Mouse (Mus musculus): Measurements from ENCODE around the gene Id2.

The Id2 gene

DNA sequence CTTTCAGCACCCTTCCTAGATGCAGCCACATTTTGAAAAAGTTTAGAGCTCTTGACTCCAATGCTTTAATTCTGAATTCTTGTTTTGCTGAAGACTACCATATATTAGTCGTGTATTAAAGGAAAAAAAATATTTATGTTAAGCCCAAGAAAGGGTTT lies at the start of gene Id2:
TSS of gene Id2 (minus strand) at position 89 of the 158 bp plus-strand sequence.
- CTCF ChIA-PET, result interaction anchor here (1.3 kb wide), 1 partner anchor 318 kb away, joined by 4 read pairs; no protein-coding TSS in a partner anchor

DNA sequence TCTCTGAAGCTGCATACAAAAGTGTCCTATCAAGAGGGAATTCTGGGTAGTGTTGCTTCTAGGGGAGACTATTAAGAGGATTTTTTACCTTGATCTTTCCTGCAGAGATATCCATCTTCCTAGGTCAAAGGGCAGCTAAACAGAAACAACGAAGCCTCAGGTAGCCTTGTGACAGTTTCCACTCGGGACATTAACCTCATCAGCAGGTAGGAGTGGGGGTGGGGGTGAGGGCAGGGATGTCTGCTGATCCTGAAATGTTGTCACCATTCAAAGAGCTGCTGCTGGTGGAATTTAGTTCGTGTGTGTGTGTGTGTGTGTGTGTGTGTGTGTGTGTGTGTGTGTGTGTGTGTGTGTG lies 48.4 kb upstream of the Id2 start:
- CTCF ChIA-PET, result no interaction called here

DNA sequence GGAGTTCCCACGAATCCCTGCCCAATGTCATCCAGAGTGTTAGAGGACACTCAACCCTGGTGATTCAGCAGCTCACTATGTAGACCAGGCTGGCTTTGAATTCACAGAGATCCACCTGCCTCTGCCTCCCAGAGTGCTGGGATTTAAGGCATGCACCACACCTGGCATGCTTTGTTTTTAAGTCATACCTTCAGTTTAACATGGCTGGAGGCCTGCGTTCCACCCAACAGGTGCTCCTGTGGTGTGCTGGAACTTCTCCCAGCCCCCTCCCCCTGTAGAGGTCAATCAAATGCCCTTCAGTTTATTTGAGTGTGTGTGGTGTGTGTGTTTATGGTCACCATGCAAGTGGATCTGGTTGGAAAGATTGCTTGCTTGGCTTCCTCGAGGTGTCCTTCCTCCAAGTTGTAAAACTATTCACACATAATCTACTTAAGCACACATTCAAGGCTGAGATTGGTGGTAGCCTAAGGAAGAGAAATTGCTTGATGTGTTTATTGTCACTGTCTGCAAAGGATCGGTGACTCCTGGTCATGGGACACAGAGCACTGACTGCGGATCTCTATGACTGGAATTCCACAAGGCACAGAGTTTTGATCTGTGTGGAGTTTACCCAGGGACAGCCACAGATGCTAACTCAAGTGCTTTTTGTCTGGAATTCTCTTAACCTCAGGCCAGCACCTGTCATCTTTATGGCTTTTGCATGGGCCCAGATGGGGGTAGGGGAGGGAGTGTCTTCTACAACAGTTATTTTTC lies 47.8 kb upstream of the Id2 start:
- CTCF ChIA-PET, result no interaction called here

DNA sequence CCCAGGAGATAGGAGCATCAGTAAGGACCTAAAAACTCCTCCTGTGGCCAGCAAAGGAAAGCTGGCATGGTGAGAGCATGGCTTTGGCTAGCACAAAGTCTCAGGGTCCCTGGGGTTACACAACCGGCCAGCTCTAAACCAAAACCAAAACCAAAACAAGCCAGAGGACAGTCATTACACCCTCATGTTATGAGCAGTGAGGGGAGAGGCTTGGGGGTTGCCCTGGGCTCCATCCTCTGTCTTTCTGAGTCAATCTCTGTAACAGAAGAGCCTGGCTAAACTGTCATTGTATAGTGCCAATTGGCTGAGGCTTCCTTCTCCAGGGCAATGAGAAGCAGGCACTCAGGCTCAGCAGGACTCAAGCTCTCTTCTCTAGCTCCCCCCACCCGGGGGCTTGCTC lies 46.6 kb upstream of the Id2 start:
- CTCF ChIA-PET, result no interaction called here

DNA sequence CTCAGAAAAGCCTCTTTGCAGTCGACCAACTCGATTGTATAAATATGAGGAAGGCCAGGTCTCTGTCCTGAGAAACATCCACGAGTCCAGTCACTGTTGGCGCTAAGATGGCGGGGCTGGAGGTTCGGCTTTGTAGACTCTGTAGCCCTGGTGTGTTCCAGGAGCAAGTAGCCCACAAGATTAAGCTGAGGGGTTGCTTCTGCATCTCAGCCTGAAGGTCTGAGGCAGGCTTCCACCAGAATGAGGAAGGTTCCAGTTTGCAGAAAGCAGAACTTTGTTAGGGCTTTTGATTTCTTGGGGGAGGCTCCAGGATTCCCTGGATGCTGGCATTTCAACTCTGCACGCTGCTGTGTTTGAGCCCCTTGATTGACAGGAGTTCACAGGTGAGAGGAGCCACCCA lies 45.3 kb upstream of the Id2 start:
- CTCF ChIA-PET, result no interaction called here

DNA sequence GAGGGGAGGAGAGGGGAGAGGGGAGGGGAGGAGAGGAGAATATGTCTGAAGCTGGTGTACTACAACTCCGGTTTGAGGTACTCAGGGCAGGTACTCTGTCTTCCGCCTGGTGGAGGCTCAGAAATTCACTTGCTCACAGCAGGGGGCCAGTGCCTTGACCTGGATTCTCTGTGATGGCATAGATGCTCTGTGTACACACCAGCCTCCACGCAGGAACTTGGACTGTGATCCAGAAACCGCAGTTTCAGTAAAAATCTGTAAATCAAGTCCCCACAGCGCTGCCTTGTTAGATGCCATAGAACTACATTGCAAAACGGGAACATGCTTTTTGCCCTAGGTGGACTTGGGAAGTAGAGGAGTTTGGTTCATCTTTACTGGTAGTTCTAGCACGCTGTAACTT lies 44.4 kb upstream of the Id2 start:
- CTCF ChIA-PET, result interaction anchor here (0.5 kb wide), 1 partner anchor 47 kb away, joined by 3 read pairs; no protein-coding TSS in a partner anchor

DNA sequence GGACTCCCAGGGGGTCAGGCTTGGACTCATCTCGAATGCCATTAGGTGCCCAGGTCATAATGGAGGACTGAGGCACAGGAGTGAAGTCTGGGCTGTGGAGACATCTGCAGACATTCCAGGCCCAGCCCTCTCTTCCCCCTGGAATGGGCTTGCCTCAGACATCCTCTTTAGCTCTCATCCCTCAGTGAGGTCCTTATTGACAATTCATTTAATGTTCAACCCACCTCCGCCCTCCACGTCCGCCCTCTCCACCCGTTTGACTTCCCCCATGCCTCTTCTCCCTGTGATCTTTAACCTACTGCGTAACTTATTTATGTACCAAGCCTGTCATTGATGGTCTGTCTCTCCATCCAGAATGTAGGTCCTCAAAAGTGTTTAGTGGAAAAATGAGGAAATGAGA lies 43.2 kb upstream of the Id2 start:
- CTCF ChIA-PET, result no interaction called here

DNA sequence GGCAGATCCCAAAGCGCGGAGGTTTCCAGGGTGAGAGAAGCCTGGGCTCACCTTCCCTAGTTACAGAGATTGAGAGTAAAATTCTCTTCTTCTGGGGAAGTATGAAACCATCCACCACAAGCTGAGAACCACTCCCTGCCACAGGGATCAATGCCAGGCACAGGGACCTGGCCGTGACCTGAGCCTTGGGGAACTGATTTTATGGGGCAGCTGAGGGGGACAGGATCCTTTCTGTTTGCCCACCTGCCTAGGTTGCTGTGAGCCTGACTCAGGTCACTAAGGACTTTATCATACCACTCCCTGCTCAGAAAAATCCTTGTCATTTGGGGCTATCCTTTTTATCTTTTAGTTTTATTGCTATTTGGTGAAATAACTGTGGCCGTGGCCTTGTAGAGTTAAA lies 41.7 kb upstream of the Id2 start:
- CTCF ChIA-PET, result no interaction called here

DNA sequence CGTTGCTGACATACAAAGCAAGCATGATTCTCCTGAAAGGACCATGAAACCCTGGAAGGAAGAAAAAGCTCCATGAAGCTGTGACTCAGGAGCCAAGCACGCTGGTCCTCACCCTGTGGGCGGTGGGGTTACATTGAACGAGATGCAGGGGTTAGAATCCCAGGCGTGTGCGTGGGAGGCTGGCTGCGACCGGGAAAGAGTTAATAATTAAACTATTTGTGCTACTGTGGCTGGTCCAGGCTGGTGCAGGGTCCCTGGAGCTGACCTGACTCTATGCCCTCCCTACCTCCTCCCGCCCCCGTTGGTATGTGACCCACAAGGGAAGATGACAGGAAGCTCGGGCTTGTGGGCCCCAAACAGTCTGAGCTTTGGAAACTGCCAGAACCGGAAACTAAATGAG lies 35.1 kb upstream of the Id2 start:
- CTCF ChIA-PET, result no interaction called here

DNA sequence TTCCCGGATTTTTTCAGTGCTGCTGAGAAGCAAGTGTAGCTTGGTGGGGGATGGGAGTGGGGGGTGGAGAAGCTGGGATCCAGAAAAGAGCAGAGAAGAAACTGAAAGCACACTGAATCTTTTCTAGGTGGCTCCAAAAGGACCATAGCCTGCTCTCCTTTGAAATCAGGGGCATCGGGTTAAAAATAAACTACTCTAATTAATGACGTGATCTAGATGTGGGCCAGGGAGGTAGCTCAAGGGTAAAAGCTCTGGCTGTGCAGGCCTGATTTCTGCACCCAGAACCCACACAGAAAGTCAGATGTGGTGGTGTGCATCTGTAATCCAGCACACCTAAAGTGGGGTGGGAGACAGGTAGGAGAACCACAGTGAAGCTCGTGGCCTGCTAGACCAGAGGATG lies 30.7 kb upstream of the Id2 start:
- CTCF ChIA-PET, result no interaction called here

DNA sequence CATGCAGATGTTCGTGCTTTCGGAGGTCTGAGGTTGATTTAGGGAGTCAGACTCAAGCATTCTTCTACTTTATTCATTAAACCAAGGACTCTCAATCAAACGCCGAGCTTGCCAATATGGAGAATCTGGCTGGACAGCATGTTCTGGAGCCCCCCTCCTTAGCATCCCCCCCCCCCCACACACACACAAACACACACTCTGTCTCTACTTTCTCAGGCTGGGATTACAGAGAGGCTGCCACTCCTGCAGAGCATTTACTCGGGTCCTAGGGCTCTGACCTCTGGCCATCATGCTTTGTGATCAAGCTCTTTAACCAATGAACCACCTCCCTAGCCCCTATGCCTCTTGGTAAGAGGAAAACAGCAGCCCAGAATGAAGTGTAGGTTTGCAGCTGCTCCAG lies 29.3 kb upstream of the Id2 start:
- CTCF ChIA-PET, result no interaction called here

DNA sequence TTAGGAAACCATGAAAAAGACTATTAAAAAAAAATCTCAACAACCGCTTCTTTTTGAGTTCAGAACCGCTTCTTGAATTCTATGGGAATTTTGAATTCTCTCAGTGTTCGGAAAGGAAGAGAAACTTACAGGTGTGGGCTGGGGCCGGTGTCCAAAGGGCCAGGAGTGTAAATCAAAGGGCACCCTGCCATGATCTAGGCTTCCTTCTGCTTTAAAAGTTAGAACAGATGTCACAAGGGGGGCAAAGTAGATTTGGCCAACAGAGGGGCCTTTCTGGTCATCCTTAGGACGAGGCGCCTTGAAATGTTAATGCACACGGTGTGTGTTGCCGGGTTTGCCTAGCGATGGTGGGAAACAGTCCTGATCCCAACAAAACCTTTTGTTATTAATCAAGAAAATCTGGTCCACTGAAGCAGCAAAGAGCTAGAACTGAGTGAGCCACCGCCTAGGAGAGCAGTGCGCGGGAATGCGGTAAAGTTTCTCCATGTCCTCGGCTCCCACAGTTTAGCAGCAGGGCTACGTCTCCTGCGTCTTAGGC lies 28.4 kb upstream of the Id2 start:
- CTCF ChIA-PET, result no interaction called here

DNA sequence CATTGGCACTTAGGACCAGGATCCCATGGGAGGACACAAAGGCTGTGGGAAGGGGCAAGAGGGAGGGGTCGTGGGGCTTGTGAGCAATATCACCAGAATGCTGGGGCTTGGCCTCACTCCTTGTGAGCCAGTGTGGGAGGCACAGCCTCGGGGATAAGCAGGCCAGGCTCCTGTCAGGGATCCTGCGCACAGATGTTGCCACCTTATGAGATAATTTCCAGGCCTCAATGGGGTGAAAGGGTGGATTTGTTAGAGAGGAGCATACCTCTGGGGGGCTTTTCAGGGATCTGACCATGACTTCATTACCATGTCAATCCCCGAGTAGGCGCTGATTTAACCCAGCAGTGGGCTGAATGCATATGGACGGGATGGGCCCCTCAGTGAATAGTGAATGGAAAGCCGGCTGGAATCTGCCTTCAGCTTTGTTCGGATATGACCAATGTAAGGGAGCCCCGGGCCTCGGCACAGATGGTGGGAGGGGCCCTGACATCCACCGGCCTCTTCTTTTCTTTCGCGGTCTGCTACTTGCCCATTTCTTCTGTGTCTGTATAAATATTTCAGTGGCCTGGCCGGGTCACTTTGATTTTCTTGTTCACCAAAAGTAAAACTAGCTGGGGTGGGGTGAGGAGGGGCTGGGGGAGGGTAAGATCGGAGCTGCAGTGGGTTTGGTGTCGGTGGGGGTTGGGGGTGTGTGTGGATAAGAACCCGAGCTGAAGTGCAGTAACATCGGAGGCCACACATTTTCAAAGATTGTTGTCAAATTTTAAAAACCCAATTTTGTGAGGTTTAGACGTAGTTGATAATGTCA lies 27.7 kb upstream of the Id2 start:
- CTCF ChIA-PET, result no interaction called here

DNA sequence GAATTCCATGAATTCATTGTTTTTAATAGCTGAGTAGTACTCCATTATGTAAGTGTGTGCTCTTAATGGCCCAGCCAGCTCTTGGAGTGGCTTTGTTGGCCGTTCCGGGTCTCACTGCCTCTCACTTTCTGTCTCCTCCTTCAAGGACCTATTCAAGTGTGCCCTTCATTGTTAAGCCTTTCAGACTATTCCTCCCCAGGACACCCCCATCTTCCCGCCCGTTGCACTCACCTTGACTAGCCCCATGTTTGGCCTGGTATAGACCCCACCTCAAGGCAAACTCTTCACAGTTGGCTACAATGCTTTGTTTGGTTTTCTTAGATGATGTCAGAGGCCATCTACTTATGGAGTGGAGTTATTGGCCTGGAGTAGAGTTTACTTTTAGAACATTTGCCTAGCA lies 23.8 kb upstream of the Id2 start:
- CTCF ChIA-PET, result no interaction called here

DNA sequence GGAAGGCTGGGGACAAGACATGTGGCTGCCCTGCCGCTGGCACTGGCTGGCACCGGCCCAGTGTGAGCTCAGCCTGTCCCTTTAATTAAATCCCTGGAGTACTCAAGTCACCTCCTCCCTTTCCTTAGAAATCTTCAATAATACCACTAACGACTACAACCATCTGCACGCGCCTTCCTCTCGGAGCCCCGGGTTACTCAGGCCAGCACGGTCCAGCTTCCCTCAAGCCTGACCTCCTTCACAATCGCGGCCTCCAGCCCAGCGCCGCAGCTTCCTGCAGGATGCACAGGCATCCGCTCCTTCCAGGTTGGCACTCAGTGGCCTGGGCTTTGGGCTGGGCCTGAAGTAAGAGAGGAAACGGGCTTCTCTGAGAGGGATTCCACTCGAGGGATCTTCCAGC lies 22.3 kb upstream of the Id2 start:
- CTCF ChIA-PET, result no interaction called here

DNA sequence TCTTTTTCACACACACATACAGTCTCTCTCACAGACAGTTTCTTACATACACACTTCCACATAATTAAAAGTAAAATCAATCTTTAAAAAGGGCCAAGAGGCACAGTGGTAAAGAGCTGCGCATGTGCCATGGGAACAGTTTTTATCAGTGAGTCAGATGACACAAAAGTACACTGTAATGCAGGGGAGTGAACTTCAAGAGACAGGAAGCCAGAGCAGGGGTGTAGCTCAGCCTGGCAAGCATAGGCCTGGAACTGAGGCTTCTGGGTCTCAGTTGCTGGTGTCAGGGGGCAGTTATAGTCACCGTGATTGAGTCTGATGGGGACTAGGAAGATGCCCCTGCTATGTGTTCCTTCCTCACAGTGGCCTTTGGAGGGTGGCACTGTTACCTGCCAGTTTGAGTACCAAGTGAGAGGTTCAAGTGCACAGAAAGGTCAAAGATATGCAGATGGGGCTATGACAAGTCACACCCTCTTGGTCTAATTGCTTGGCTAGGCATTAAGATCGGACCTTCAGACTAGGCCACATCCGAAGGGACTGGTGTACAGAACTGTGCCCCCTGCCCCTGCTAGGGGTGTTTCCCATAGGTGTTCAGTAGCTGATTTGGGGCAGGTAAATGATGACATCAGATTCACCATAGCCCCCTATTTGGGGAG lies 21.0 kb upstream of the Id2 start:
- CTCF ChIA-PET, result no interaction called here

DNA sequence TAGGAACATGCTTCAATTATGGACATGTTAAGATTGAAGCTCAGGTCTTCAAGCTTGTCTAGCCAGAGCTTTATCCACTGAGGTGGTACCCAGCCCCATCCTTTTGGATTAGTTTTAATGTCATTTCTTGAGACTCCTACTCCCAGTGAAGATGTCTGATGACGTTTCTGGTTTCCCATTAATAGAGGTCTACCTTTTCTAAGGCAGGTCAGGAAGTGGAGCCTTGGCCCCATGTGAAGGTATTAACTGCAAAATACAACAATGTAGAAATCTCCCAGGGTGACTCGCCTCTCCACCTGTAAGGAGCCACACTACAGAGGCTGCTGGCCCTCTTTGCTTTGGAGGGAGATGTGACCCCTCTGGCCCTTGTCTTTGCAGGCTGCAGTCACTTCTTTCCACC lies 19.2 kb upstream of the Id2 start:
- CTCF ChIA-PET, result no interaction called here

DNA sequence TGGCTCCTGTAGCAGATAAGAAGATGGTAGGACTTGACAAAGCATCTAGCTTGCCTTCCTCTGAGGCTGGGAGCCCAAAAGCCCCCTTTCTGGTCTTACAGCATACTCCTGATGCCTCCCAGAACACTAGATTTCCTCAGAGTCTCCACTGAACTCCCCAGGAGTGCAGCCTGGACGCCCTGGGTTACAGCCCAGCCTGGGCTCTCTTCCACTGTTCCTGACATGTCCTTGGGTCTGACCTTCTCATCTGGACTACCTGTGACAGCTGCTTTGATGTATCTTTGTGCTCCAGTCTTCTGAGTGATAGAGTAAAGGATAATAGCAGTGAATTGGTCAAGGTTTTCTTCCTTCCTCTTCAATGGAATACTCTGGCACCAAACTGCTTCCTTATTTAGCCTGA lies 17.5 kb upstream of the Id2 start:
- CTCF ChIA-PET, result interaction anchor here (0.6 kb wide), 1 partner anchor 401 kb away, joined by 3 read pairs; no protein-coding TSS in a partner anchor

DNA sequence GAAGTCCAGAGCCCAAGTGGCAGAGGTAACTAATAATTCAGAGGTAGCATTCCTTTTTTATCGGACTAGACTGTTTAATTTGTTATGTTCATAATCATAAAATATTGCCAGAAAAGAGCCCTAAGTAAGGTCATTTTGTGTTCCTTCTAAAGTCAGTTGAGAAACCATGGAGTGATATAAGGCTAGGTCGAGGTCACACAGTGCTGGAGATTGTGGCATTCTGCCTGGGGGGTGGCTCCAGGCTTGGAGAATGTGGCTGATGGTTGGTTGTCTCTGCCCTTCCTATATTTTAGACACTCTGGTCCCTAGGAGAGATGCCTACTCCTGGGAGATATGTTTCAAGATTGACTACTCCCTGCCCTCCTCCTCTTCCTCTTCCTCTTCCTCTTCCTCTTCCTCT lies 16.4 kb upstream of the Id2 start:
- CTCF ChIA-PET, result no interaction called here

DNA sequence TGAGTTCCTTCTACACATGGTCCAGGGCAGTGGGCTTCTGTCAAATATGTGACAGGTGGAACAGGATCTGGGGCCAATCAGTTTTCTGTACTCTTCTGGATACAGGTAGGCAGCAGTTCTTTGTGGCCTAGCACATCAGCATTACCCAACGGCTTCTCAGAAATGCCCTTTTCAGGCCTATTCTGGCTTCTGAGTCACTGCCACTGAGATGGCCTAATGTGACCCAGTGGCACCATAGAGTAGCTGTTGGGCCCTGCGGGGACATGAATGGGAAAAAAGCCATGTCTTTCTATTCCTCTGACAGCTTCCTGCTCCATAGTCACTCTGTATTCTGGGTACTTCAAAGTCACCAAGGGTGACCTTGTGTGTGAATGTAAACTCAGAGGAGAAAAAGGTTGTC lies 15.9 kb upstream of the Id2 start:
- CTCF ChIA-PET, result no interaction called here

DNA sequence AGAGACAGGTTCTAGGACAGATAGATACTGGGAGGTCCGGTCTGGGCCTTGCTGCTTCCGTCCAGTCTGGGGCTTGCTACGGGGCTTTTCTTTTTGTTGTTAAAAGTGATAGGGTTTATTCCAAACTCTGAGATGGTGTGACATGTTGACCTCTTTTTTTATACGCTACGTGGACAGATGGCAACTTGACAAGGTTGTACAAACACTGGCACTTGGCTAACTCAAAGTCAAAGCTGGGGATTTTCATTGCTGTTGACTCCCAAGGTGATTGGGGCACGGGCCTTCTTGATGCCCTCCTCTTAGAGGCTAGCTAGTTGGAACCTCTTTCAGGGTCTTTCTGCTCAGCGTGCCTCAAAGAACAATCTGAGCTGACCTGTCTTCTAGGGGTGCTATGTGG lies 13.7 kb upstream of the Id2 start:
- CTCF ChIA-PET, result no interaction called here

DNA sequence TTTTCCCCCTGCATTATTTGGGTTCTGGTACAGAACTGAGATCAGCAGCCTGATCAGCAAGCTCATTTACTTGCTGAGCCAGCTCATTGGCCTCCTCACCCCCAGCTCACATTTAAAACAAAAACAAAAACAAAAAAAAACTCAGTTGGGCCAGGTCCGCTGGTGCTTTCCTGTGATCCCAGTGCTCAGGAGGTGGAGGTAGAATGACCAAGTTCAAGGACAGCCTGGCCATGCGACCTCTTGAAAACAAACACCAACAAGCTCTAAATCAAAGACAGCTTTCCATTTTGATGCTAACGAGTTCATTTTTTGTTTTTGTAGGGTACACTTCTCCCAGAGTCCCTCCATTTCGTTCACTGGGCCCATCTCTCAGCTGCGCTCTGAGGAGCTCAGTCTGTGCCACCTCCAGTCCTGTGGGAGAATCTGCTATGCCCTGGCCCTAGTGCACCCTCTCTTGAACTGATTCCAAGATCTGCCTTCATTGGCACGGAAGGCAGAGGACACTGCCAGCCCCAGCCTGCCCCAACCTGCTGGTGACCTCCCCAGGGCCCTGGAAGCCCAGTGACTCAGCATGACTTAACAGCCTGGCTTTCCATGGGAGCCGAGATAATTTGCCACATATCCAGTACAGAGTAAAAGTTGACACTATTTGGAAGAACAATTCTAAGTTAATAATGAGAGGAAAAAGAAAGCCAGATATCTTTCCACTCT lies 13.2 kb upstream of the Id2 start:
- CTCF ChIA-PET, result no interaction called here

DNA sequence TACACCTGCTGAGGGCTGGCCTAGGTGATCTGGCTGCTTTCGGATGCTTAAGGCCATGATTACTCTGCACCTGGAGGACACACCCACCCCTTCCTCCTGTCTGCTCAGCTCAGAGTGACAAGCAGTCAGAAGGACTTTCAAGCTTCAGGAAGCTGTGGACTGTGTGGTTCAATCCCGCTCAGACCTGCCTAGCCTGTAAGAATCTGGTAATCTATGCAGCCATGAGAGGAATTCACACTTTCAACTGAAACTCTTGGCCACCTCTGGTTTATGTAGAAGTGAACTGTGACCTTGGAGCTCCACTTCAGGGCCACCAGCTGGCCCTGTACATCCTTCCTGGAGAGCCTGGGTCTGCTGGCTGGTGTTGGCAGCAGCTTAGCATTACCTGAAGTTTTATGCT lies 11.9 kb upstream of the Id2 start:
- CTCF ChIA-PET, result no interaction called here

All from spleen, embryonic (tissue).